Mouse (Mus musculus) hindbrain, embryonic 11.5 days (tissue): ENCODE data around the gene Lmod2. TPM values are rescaled to one million over a fixed set of nuclear protein-coding genes. Genes with fewer than 3 reads are reported as not detected.

Source experiments
- ATAC-seq: fragments of 200-750 bp; cut with Nextera tagmentation; 2 replicates; pipeline ENCODE4 v1.8.0; 2017; ENCODE audit warnings: mild to moderate bottlenecking, moderate TSS enrichment, moderate library complexity; ENCODE audit not compliant: low FRiP score
- DNase-seq: peaks from one replicate; pipeline ENCODE4 v3.0.0-alpha.2; 2015; ENCODE audit warnings: low spot score
- H3K27ac ChIP-seq: fragments of 300-500 bp; sonication (generic); 2 replicates; pipeline ENCODE4 v1.5.1; 2014; ENCODE audit warnings: mild to moderate bottlenecking, low read depth, low read length
- H3K27me3 ChIP-seq: fragments of 300-500 bp; sonication (generic); 2 replicates; pipeline ENCODE4 v1.6.1; 2014; ENCODE audit warnings: mild to moderate bottlenecking, low read length, moderate library complexity, mixed read lengths; ENCODE audit not compliant: control insufficient read depth, insufficient read depth
- H3K36me3 ChIP-seq: fragments of 300-500 bp; sonication (generic); 2 replicates; pipeline ENCODE4 v1.6.1; 2014; ENCODE audit warnings: mild to moderate bottlenecking, low read length, moderate library complexity, mixed read lengths; ENCODE audit not compliant: control insufficient read depth, insufficient read depth
- H3K4me1 ChIP-seq: fragments of 300-500 bp; sonication (generic); replicated peaks from 2 replicates; pipeline ENCODE4 v1.6.1; 2014; ENCODE audit warnings: low read length, mixed read lengths; ENCODE audit not compliant: control insufficient read depth, insufficient read depth
- H3K4me2 ChIP-seq: fragments of 300-500 bp; sonication (generic); replicated peaks from 2 replicates; pipeline ENCODE4 v1.6.1; 2014; ENCODE audit warnings: mild to moderate bottlenecking, low read depth, low read length
- H3K4me3 ChIP-seq: fragments of 300-500 bp; sonication (generic); 2 replicates; pipeline ENCODE4 v1.5.1; 2014; ENCODE audit warnings: low read depth, low read length
- H3K9ac ChIP-seq: fragments of 300-500 bp; sonication (generic); 2 replicates; pipeline ENCODE4 v1.6.1; 2014; ENCODE audit warnings: low read depth, low read length
- H3K9me3 ChIP-seq: fragments of 300-500 bp; sonication (generic); 2 replicates; pipeline ENCODE4 v1.6.1; 2016; ENCODE audit warnings: low read length; ENCODE audit not compliant: control insufficient read depth
- WGBS: fragments of 180-500 bp; shearing (Covaris S2); extraction: QIAGEN DNeasy Blood & Tissue Kit; methylation state at CpG from one replicate; pipeline ENCODE4 v1.1.7; 2014; 5-methylcytosine and 5-hydroxymethylcytosine counted together
- polyA plus RNA-seq: library from polyadenylated mRNA; unstranded; fragments of >200 nt; fragmentation: Nextera tagmentation; extraction: Ambion mirVana; gene quantifications from 2 replicates; pipeline ENCODE4 v1.2.1, GENCODE M21; 2014

The Lmod2 gene
- polyA plus RNA-seq, 1 experiment from 2014 or later, result not detected

- 87% methylated on average over 4 of the region's 4 CpGs for WGBS
These were observed 19.2 kb downstream of the Lmod2 start for GRCm38 (mm10) chr6:24616746-24617145.

GRCm38 (mm10) chr6:24619285-24620045 lies 21.9 kb downstream of the Lmod2 start:
- Histone ChIP-seq H3K4me2 (no peak overlapping the region), H3K36me3 (no peaks in the 10 kb centered on the region), H3K27me3 (no peaks in the 10 kb centered on the region), H3K9me3 (no peaks in the 10 kb centered on the region), H3K4me1 (no peaks in the 10 kb centered on the region), H3K4me3 (no peak overlapping the region), H3K9ac (no peak overlapping the region), H3K27ac (no peak overlapping the region)
- ATAC-seq (0 out of 2 replicates have a peak, but pooled peaks have one; percentile 40), DNase-seq (no peak)
- WGBS, result 88% methylated on average over 6 of the region's 6 CpGs

More at GRCm38 (mm10) chr6:24616746-24617145, 19.2 kb downstream of the Lmod2 start:
- DNase-seq (no peak), ATAC-seq (no peak)
- Histone ChIP-seq H3K36me3 (no peaks in the 10 kb centered on the region), H3K9ac (no peak overlapping the region), H3K27me3 (no peaks in the 10 kb centered on the region), H3K4me2 (no peak overlapping the region), H3K27ac (no peak overlapping the region), H3K4me3 (no peak overlapping the region), H3K4me1 (no peaks in the 10 kb centered on the region), H3K9me3 (no peaks in the 10 kb centered on the region)

GRCm38 (mm10) chr6:24620936-24621335 lies 23.4 kb downstream of the Lmod2 start:
- H3K4me2 ChIP-seq, result no peak overlapping the region
- H3K4me3 ChIP-seq, result no peak overlapping the region
- WGBS, result 90% methylated on average over 2 of the region's 2 CpGs
- no peaks in the 10 kb centered on the region for H3K9me3 ChIP-seq
- ATAC-seq, result no peak
- DNase-seq, result no peak
- no peak overlapping the region for H3K9ac ChIP-seq
- H3K27me3 ChIP-seq, result no peaks in the 10 kb centered on the region
- no peaks in the 10 kb centered on the region for H3K36me3 ChIP-seq
- no peaks in the 10 kb centered on the region for H3K4me1 ChIP-seq
- H3K27ac ChIP-seq, result no peak overlapping the region

GRCm38 (mm10) chr6:24622098-24622497 lies 24.5 kb downstream of the Lmod2 start:
- Histone ChIP-seq H3K4me1 (no peaks in the 10 kb centered on the region), H3K36me3 (no peaks in the 10 kb centered on the region), H3K4me3 (no peak overlapping the region), H3K4me2 (no peak overlapping the region), H3K27me3 (no peaks in the 10 kb centered on the region), H3K27ac (no peak overlapping the region), H3K9ac (no peak overlapping the region), H3K9me3 (no peaks in the 10 kb centered on the region)
- DNase-seq, result no peak
- ATAC-seq, result no peak
- 95% methylated on average over 2 of the region's 2 CpGs for WGBS

- peak; percentile 77 for DNase-seq
These were observed 30.0 kb downstream of the Lmod2 start for GRCm38 (mm10) chr6:24627586-24628030.

GRCm38 (mm10) chr6:24628499-24628898 lies 30.9 kb downstream of the Lmod2 start:
- Histone ChIP-seq H3K9me3 (no peaks in the 10 kb centered on the region), H3K4me1 (no peaks in the 10 kb centered on the region), H3K27ac (no peak overlapping the region), H3K4me3 (no peak overlapping the region), H3K27me3 (no peaks in the 10 kb centered on the region), H3K4me2 (no peak overlapping the region), H3K9ac (no peak overlapping the region), H3K36me3 (no peaks in the 10 kb centered on the region)
- ATAC-seq (no peak), DNase-seq (no peak)
- WGBS, result 95% methylated on average over 1 of the region's 1 CpGs

More at GRCm38 (mm10) chr6:24627586-24628030, 30.0 kb downstream of the Lmod2 start:
- H3K4me1 ChIP-seq, result no peaks in the 10 kb centered on the region
- WGBS, result 70% methylated on average over 5 of the region's 5 CpGs
- H3K9me3 ChIP-seq, result no peaks in the 10 kb centered on the region
- peak; percentile 66; the same call in 1 of the 2 replicates for ATAC-seq
- no peak overlapping the region for H3K9ac ChIP-seq
- H3K27me3 ChIP-seq, result no peaks in the 10 kb centered on the region
- no peak overlapping the region for H3K4me2 ChIP-seq
- H3K36me3 ChIP-seq, result no peaks in the 10 kb centered on the region
- H3K27ac ChIP-seq, result no peak overlapping the region
- H3K4me3 ChIP-seq, result no peak overlapping the region

- H3K9me3 ChIP-seq, result no peaks in the 10 kb centered on the region
- no peak overlapping the region for H3K4me3 ChIP-seq
- H3K27me3 ChIP-seq, result no peaks in the 10 kb centered on the region
- no peak overlapping the region for H3K9ac ChIP-seq
- no peaks in the 10 kb centered on the region for H3K4me1 ChIP-seq
- H3K27ac ChIP-seq, result no peak overlapping the region
- WGBS, result 85% methylated on average over 4 of the region's 4 CpGs
- H3K4me2 ChIP-seq, result no peak overlapping the region
- H3K36me3 ChIP-seq, result no peaks in the 10 kb centered on the region
- no peak for ATAC-seq
- DNase-seq, result no peak
These were observed 34.5 kb downstream of the Lmod2 start for GRCm38 (mm10) chr6:24632061-24632460.

- DNase-seq (no peak), ATAC-seq (no peak)
- Histone ChIP-seq H3K27ac (no peak overlapping the region), H3K36me3 (no peaks in the 10 kb centered on the region), H3K4me2 (no peak overlapping the region), H3K4me1 (no peaks in the 10 kb centered on the region), H3K9ac (no peak overlapping the region), H3K9me3 (no peaks in the 10 kb centered on the region), H3K27me3 (no peaks in the 10 kb centered on the region), H3K4me3 (no peak overlapping the region)
- WGBS, result 86% methylated on average over 3 of the region's 3 CpGs
These were observed 36.5 kb downstream of the Lmod2 start for GRCm38 (mm10) chr6:24634065-24634464.

GRCm38 (mm10) chr6:24635814-24636213 lies 38.3 kb downstream of the Lmod2 start:
- Histone ChIP-seq H3K4me2 (no peak overlapping the region), H3K9me3 (no peaks in the 10 kb centered on the region), H3K27ac (no peak overlapping the region), H3K9ac (no peak overlapping the region), H3K4me3 (no peak overlapping the region), H3K4me1 (no peaks in the 10 kb centered on the region), H3K36me3 (no peaks in the 10 kb centered on the region), H3K27me3 (no peaks in the 10 kb centered on the region)
- ATAC-seq, result no peak
- no peak for DNase-seq
- WGBS, result 94% methylated on average over 2 of the region's 2 CpGs
